Mouse (Mus musculus): ENCODE measurements at regions not wholly inside any gene's neighbourhood (a gene's known extent, or its start where the extent isn't known, plus 50 kb on each side); places are given as distances from the start of the nearest gene placed in this dataset.

- intact Hi-C loops (cut with DNase I), result no loop called here
These were observed 342.4 kb upstream of the Kirrel3 start for GRCm38 (mm10) chr9:34143131-34143795.

GRCm38 (mm10) chr9:34155240-34156019, 330.3 kb upstream of the Kirrel3 start:
- intact Hi-C loops (cut with DNase I), result no loop called here
- no peak for DNase-seq

More at GRCm38 (mm10) chr9:34143131-34143795, 342.4 kb upstream of the Kirrel3 start:
- DNase-seq, result no peak

- no peak for DNase-seq
- intact Hi-C loops (cut with DNase I), result no loop called here
These were observed 329.1 kb upstream of the Kirrel3 start for GRCm38 (mm10) chr9:34156581-34156980.

GRCm38 (mm10) chr9:34161119-34161518, 324.6 kb upstream of the Kirrel3 start:
- intact Hi-C loops (cut with DNase I), result no loop called here

GRCm38 (mm10) chr9:34186314-34186713, 299.4 kb upstream of the Kirrel3 start:
- DNase-seq, result no peak
- intact Hi-C loops (cut with DNase I), result no loop called here

More at GRCm38 (mm10) chr9:34161119-34161518, 324.6 kb upstream of the Kirrel3 start:
- no peak for DNase-seq

- intact Hi-C loops (cut with DNase I), result no loop called here
- DNase-seq, result no peak
These were observed 293.2 kb upstream of the Kirrel3 start for GRCm38 (mm10) chr9:34192542-34192941.

GRCm38 (mm10) chr9:34202122-34202941, 283.4 kb upstream of the Kirrel3 start:
- no peak for DNase-seq
- intact Hi-C loops (cut with DNase I), result no loop called here

- intact Hi-C loops (cut with DNase I), result no loop called here
These were observed 282.6 kb upstream of the Kirrel3 start for GRCm38 (mm10) chr9:34202942-34203551.

GRCm38 (mm10) chr9:34203624-34204365, 281.9 kb upstream of the Kirrel3 start:
- intact Hi-C loops (cut with DNase I), result no loop called here

More at GRCm38 (mm10) chr9:34202942-34203551, 282.6 kb upstream of the Kirrel3 start:
- no peak for DNase-seq

GRCm38 (mm10) chr9:34204479-34204878, 281.2 kb upstream of the Kirrel3 start:
- intact Hi-C loops (cut with DNase I), result no loop called here
- no peak for DNase-seq

More at GRCm38 (mm10) chr9:34203624-34204365, 281.9 kb upstream of the Kirrel3 start:
- DNase-seq, result no peak

- intact Hi-C loops (cut with DNase I), result no loop called here
- no peak for DNase-seq
These were observed 254.1 kb upstream of the Kirrel3 start for GRCm38 (mm10) chr9:34231561-34231960.

GRCm38 (mm10) chr9:34234734-34235133, 251.0 kb upstream of the Kirrel3 start:
- DNase-seq, result no peak
- intact Hi-C loops (cut with DNase I), result no loop called here

GRCm38 (mm10) chr9:34239531-34239930, 246.2 kb upstream of the Kirrel3 start:
- DNase-seq, result no peak
- intact Hi-C loops (cut with DNase I), result no loop called here

GRCm38 (mm10) chr9:34243674-34244073, 242.0 kb upstream of the Kirrel3 start:
- no peak for DNase-seq
- intact Hi-C loops (cut with DNase I), result no loop called here

- intact Hi-C loops (cut with DNase I), result no loop called here
- no peak for DNase-seq
These were observed 241.1 kb upstream of the Kirrel3 start for GRCm38 (mm10) chr9:34244576-34244975.

GRCm38 (mm10) chr9:34252796-34253195, 232.9 kb upstream of the Kirrel3 start:
- no peak for DNase-seq
- intact Hi-C loops (cut with DNase I), result no loop called here

GRCm38 (mm10) chr9:34258492-34258891, 227.2 kb upstream of the Kirrel3 start:
- intact Hi-C loops (cut with DNase I), result no loop called here

GRCm38 (mm10) chr9:34278068-34278467, 207.6 kb upstream of the Kirrel3 start:
- intact Hi-C loops (cut with DNase I), result no loop called here
- DNase-seq, result no peak

More at GRCm38 (mm10) chr9:34258492-34258891, 227.2 kb upstream of the Kirrel3 start:
- no peak for DNase-seq

- no peak for DNase-seq
- intact Hi-C loops (cut with DNase I), result no loop called here
These were observed 206.3 kb upstream of the Kirrel3 start for GRCm38 (mm10) chr9:34279386-34279785.

- DNase-seq, result no peak
These were observed 205.8 kb upstream of the Kirrel3 start for GRCm38 (mm10) chr9:34279906-34280305.

More at GRCm38 (mm10) chr9:34279906-34280305, 205.8 kb upstream of the Kirrel3 start:
- intact Hi-C loops (cut with DNase I), result no loop called here
